Mouse (Mus musculus): ENCODE results near the gene Cdk2ap2. TPM values are rescaled to one million over a fixed set of nuclear protein-coding genes. Genes with fewer than 3 reads are reported as not detected.
"Not testable (repeated sequence)": the region's sequence is repeated elsewhere in the genome, so short reads cannot be mapped to it uniquely, and the experiment has no call there.

The Cdk2ap2 gene
- polyA plus RNA-seq, 2 experiments = 52.5 to 101 TPM

DNA sequence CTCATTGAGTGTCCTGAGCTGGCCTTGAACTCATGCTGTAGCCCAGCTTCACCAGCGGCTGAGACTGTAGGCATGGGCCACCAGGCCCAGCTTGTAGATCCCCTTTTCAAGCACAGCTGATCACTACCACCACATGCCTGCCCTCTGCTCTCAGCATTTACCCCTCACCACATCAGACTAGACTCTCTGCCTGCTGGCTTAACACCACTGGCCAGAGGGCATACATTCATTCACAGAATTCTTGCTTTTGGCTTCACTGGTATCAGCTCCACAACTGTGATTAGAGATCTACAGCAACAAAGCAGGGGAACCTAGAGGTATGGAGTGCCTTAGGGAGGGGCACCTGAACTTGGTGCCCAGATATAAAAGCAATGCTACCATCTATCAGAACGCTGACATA lies 23.5 kb downstream of the Cdk2ap2 start:
- WGBS (ENCODE audit: insufficient replicate concordance) = 94% methylated on average over 2 of the region's 2 CpGs
- no peaks in the 10 kb centered on the region for H3K27me3 ChIP-seq (ENCODE audit: control insufficient read depth, insufficient read depth, low read length)
- peaks cover 36 to 43% of the 10 kb centered on the region in 2 experiments for H3K4me1 ChIP-seq (replicated peaks; ENCODE audit: control insufficient read depth in 2 of 2, insufficient read depth in 2 of 2, low read length in 1 of 2)
- no peaks in the 10 kb centered on the region for H3K9me3 ChIP-seq (ENCODE audit: control insufficient read depth, low read length)
- no peak overlapping the region for H3K9ac ChIP-seq (replicated peaks)
- H3K4me3 ChIP-seq (ENCODE audit: insufficient read depth in 1 of 2, low read depth in 2 of 2, low read length in 2 of 2) = 0 out of 4 replicates have a peak overlapping the region, but pooled peaks of 1 of the 2 experiments have one; percentile 59
- no peak for DNase-seq (ENCODE audit: low read depth in 3 of 3, low spot score in 3 of 3)
- H3K4me2 ChIP-seq (ENCODE audit: low read depth) = peak overlapping the region; percentile 80
- no peak for ATAC-seq (ENCODE audit: insufficient read depth)
- H3K36me3 ChIP-seq (replicated peaks; ENCODE audit: control insufficient read depth, insufficient read depth, low read depth) = peaks cover 7% of the 10 kb centered on the region; the same call in 1 of the 2 replicates
- no peak overlapping the region for H3K27ac ChIP-seq
- no peak for TF ChIP-seq CTCF (IDR thresholded peaks at IDR 0.05; ENCODE audit: low read depth)
- no peak for TF ChIP-seq EP300 (IDR thresholded peaks at IDR 0.05; ENCODE audit: low read depth)

DNA sequence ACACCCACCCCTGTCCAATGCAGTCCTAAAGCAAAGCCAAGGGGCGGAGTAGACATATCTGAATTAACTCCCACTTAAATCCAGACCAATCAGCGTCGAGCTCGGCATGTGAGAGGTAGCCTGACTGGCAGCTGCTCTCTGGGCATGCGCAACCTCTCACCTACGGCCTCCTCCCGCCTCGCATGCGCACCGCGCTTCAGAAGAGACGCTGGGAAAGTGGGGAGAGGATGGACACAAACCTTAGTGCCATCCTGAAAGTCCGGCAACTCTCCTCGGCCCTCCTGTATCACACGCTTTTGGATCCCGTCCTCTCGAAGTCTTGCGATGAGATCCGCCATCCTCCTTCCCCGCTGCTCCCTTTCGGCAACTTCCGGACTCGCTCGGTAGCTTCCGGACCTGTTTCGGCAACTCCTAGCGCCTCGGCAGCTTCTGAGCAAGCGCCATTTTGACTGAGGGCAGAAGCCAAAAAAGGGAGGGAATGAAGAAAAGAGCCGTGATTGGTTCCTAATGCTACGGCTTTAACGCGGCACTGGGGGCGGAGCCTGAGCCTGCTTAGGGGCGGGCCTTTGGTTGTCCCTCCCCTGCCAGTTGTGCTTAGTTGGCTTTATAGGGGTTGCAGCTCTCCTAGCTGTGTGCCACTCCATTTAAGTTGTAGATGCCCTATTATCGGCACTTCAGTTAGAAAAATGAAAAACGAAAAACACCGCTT lies 24.3 kb downstream of the Cdk2ap2 start:
- TF ChIP-seq EP300 (IDR thresholded peaks at IDR 0.05; ENCODE audit: low read depth) = no peak
- Histone ChIP-seq H3K4me2 (ENCODE audit: low read depth) (peak overlapping the region; percentile 80), H3K27ac (peak overlapping the region; percentile 64), H3K4me1 (replicated peaks; ENCODE audit: control insufficient read depth in 2 of 2, insufficient read depth in 2 of 2, low read length in 1 of 2) (peaks cover 36 to 43% of the 10 kb centered on the region in 2 experiments), H3K4me3 (ENCODE audit: insufficient read depth in 1 of 2, low read depth in 2 of 2, low read length in 2 of 2) (peak overlapping the region; percentile 54 to 59), H3K9ac (replicated peaks) (peak overlapping the region; percentile 63), H3K36me3 (replicated peaks; ENCODE audit: control insufficient read depth, insufficient read depth, low read depth) (peaks cover 3% of the 10 kb centered on the region; the same call in 1 of the 2 replicates), H3K27me3 (ENCODE audit: control insufficient read depth, insufficient read depth, low read length) (no peaks in the 10 kb centered on the region), H3K9me3 (ENCODE audit: control insufficient read depth, low read length) (no peaks in the 10 kb centered on the region)
- ATAC-seq (ENCODE audit: insufficient read depth) (peak; percentile 59), DNase-seq (ENCODE audit: low read depth in 3 of 3, low spot score in 3 of 3) (peak; percentile 95 to 98 (median 97))
- WGBS (ENCODE audit: insufficient replicate concordance) = 2% methylated on average over 38 of the region's 38 CpGs

DNA sequence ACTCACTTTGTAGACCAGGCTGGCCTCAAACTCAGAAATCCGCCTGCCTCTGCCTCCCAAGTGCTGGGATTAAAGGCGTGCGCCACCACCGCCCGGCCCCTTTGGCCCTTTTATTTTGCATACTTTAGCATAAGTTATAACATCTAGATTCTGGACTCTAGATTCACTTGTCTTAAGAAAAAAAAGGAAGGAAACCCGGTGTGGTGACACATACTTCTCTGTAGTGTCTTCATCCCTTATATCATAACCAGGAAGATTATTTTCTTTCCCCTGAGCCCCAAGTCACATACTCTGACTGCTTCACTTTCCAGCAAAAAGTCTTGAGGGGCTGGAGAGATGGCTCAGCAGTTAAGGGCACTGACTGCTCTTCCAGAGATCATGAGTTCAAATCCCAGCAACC lies 24.9 kb downstream of the Cdk2ap2 start:
- Histone ChIP-seq H3K4me2 (ENCODE audit: low read depth) (peak overlapping the region; percentile 80), H3K27ac (peak overlapping the region; percentile 58), H3K4me1 (replicated peaks; ENCODE audit: control insufficient read depth in 2 of 2, insufficient read depth in 2 of 2, low read length in 1 of 2) (peaks cover 41 to 45% of the 10 kb centered on the region in 2 experiments), H3K4me3 (ENCODE audit: insufficient read depth in 1 of 2, low read depth in 2 of 2, low read length in 2 of 2) (peak overlapping the region in 1 of 2 experiments; percentile 59; a peak in 1 of 4 replicates)
- H3K9me3 ChIP-seq (ENCODE audit: control insufficient read depth, low read length); ATAC-seq (ENCODE audit: insufficient read depth); H3K36me3 ChIP-seq (replicated peaks; ENCODE audit: control insufficient read depth, insufficient read depth, low read depth); DNase-seq (ENCODE audit: low read depth in 3 of 3, low spot score in 3 of 3); H3K27me3 ChIP-seq (ENCODE audit: control insufficient read depth, insufficient read depth, low read length); H3K9ac ChIP-seq (replicated peaks): not testable (repeated sequence)
- 34% methylated on average over 6 of the region's 6 CpGs for WGBS (ENCODE audit: insufficient replicate concordance)

DNA sequence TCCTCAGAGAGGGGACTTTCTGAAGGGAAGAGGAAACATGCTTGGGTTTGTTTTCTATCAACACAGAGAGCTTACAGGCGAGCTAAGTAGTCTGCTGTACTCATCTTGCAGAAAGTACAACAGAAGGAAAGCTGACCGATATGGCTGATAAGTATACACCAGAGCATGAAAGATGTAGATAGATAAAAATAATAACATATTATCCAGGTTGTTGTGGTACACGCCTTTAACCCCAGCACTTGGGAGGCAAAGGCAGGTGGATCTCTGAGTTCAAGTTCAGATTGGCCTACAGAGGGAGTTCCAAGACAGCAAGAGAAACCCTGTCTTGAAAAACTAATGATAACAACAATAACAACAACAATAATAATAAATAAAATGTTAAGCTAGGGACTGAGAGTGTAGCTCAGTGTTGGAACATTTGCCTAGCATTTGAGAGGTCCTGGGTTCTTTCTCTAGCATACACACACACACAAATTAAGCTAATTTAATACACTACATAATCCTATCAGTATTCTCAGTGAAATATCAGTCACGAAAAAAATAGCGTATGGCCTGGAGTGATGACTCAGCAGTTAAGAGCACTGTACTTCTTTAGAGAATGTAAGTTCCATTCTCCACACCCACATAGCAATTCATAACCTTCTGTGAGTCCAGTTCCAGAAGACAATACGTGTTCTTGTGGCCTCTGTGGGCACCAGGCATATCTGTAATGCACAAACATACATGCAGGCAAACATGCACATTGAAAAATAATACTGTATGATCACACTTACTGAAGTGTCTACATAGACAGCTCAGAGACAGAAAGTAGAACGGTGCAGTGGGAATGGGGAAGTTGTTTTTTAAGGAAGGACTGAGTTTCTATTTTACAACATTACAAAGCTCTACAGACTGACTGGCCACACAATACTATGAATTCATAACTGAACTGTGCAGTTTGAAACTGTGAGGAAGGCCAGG lies 25.7 kb downstream of the Cdk2ap2 start:
- no peaks in the 10 kb centered on the region for H3K9me3 ChIP-seq (ENCODE audit: control insufficient read depth, low read length)
- ATAC-seq (ENCODE audit: insufficient read depth) (no peak), DNase-seq (ENCODE audit: low read depth in 3 of 3, low spot score in 3 of 3) (peak in 2 of 3 experiments; percentile 51 to 59)
- H3K4me3 ChIP-seq (ENCODE audit: insufficient read depth in 1 of 2, low read depth in 2 of 2, low read length in 2 of 2) = no peak overlapping the region
- H3K27ac ChIP-seq = peak overlapping the region; percentile 73
- peak overlapping the region; percentile 26 for H3K4me2 ChIP-seq (ENCODE audit: low read depth)
- H3K4me1 ChIP-seq (replicated peaks; ENCODE audit: control insufficient read depth in 2 of 2, insufficient read depth in 2 of 2, low read length in 1 of 2) = peaks cover 49 to 53% of the 10 kb centered on the region in 2 experiments
- 22% methylated on average over 7 of the region's 7 CpGs for WGBS (ENCODE audit: insufficient replicate concordance)
- peak; percentile 30; the same call in 1 of the 2 replicates for TF ChIP-seq CTCF (IDR thresholded peaks at IDR 0.05; ENCODE audit: low read depth)
- no peak for TF ChIP-seq EP300 (IDR thresholded peaks at IDR 0.05; ENCODE audit: low read depth)
- H3K9ac ChIP-seq (replicated peaks) = peak overlapping the region; percentile 43; the same call in 1 of the 2 replicates
- no peaks in the 10 kb centered on the region for H3K36me3 ChIP-seq (replicated peaks; ENCODE audit: control insufficient read depth, insufficient read depth, low read depth)
- H3K27me3 ChIP-seq (ENCODE audit: control insufficient read depth, insufficient read depth, low read length) = no peaks in the 10 kb centered on the region

All from liver, embryonic 14.5 days (tissue).